Mouse (Mus musculus) spleen, adult 2 months (tissue): Measurements from ENCODE around the gene Hint2.

Source experiments
- CTCF ChIP-seq: fragments of 200-500 bp; IDR thresholded peaks from 2 replicates; pipeline ENCODE4 v1.5.1; 2011; ENCODE audit warnings: mild to moderate bottlenecking, inconsistent platforms; ENCODE audit not compliant: insufficient read depth, insufficient read length, insufficient replicate concordance; ENCODE audit errors: extremely low read depth
- POLR2A ChIP-seq: fragments of 200-500 bp; IDR thresholded peaks from 2 replicates; pipeline ENCODE4 v1.6.1; 2011; ENCODE audit warnings: low read depth, low read length, inconsistent platforms

DNA sequence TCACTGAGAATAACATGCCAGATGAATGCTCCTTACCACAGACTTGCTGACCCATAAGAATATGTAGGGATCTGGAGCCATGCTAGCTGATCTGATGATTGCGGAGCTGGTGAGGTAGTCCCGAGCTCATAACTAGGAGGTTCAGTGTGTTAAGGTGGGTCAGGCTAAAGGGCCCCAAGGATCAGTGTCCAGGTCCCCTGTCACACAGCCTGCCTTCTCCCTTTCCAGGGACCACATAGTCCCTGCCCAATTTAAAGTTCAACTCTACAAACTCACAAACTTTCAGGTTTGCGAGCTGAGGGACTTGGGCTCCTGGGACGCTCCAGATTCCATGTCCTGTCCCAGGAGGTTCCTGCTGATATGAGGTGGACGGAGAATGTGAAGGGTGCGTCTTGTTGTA lies 44.4 kb upstream of the Hint2 start, which contains the start of gene Olfr70:
- no peak for TF ChIP-seq POLR2A
- no peak for TF ChIP-seq CTCF
